Mouse (Mus musculus): Measurements from ENCODE around the gene Epha2. TPM values are rescaled to one million over a fixed set of nuclear protein-coding genes. Genes with fewer than 3 reads are reported as not detected.

The Epha2 gene
- total and polyA plus RNA-seq, 2 experiments from 2014 or later: 0.39 to 1.4 TPM

GRCm38 (mm10) chr4:141325636-141326035, 24.6 kb downstream of the Epha2 start:
- WGBS: 74% methylated on average over 15 of the region's 15 CpGs
- Histone ChIP-seq H3K27ac (ENCODE audit: low read depth, low read length) (no peak overlapping the region), H3K4me2 (ENCODE audit: low read depth) (no peak overlapping the region), H3K27me3 (ENCODE audit: insufficient read depth, low read length) (no peaks in the 10 kb centered on the region), H3K4me1 (ENCODE audit: insufficient read depth) (no peaks in the 10 kb centered on the region), H3K9me3 (ENCODE audit: low read length) (no peaks in the 10 kb centered on the region), H3K4me3 (ENCODE audit: low read depth, low read length) (no peak overlapping the region), H3K9ac (no peak overlapping the region), H3K36me3 (ENCODE audit: insufficient read depth) (no peaks in the 10 kb centered on the region)
- no peak for TF ChIP-seq CTCF (IDR thresholded peaks at IDR 0.05; ENCODE audit: low read depth)
- no peak for DNase-seq
- no peak for ATAC-seq

- H3K27ac ChIP-seq (ENCODE audit: low read depth, low read length): no peak overlapping the region
- no peaks in the 10 kb centered on the region for H3K4me1 ChIP-seq (ENCODE audit: insufficient read depth)
- no peak overlapping the region for H3K4me3 ChIP-seq (ENCODE audit: low read depth, low read length)
- no peak overlapping the region for H3K9ac ChIP-seq
- WGBS: 76% methylated on average over 4 of the region's 4 CpGs
- DNase-seq (no peak), ATAC-seq (no peak)
- H3K27me3 ChIP-seq (ENCODE audit: insufficient read depth, low read length): no peaks in the 10 kb centered on the region
- H3K4me2 ChIP-seq (ENCODE audit: low read depth): no peak overlapping the region
- no peaks in the 10 kb centered on the region for H3K36me3 ChIP-seq (ENCODE audit: insufficient read depth)
- no peaks in the 10 kb centered on the region for H3K9me3 ChIP-seq (ENCODE audit: low read length)
- no peak for TF ChIP-seq CTCF (IDR thresholded peaks at IDR 0.05; ENCODE audit: low read depth)
Measured at GRCm38 (mm10) chr4:141327075-141327474, 26.0 kb downstream of the Epha2 start.

- 87% methylated on average over 9 of the region's 9 CpGs for WGBS
- DNase-seq (no peak), ATAC-seq (no peak)
- no peak overlapping the region for H3K27ac ChIP-seq (ENCODE audit: low read depth, low read length)
- TF ChIP-seq CTCF (IDR thresholded peaks at IDR 0.05; ENCODE audit: low read depth): no peak
- no peaks in the 10 kb centered on the region for H3K36me3 ChIP-seq (ENCODE audit: insufficient read depth)
- H3K4me2 ChIP-seq (ENCODE audit: low read depth): no peak overlapping the region
- H3K4me1 ChIP-seq (ENCODE audit: insufficient read depth): no peaks in the 10 kb centered on the region
- no peaks in the 10 kb centered on the region for H3K9me3 ChIP-seq (ENCODE audit: low read length)
- H3K4me3 ChIP-seq (ENCODE audit: low read depth, low read length): no peak overlapping the region
- no peak overlapping the region for H3K9ac ChIP-seq
- H3K27me3 ChIP-seq (ENCODE audit: insufficient read depth, low read length): no peaks in the 10 kb centered on the region
Measured at GRCm38 (mm10) chr4:141328742-141329141, 27.7 kb downstream of the Epha2 start.

- no peaks in the 10 kb centered on the region for H3K9me3 ChIP-seq (ENCODE audit: low read length)
- H3K9ac ChIP-seq: no peak overlapping the region
- WGBS: 71% methylated on average over 12 of the region's 12 CpGs
- no peak overlapping the region for H3K4me3 ChIP-seq (ENCODE audit: low read depth, low read length)
- H3K4me2 ChIP-seq (ENCODE audit: low read depth): no peak overlapping the region
- DNase-seq (no peak), ATAC-seq (no peak)
- TF ChIP-seq CTCF (IDR thresholded peaks at IDR 0.05; ENCODE audit: low read depth): no peak
- H3K27ac ChIP-seq (ENCODE audit: low read depth, low read length): no peak overlapping the region
- H3K27me3 ChIP-seq (ENCODE audit: insufficient read depth, low read length): no peaks in the 10 kb centered on the region
- no peaks in the 10 kb centered on the region for H3K4me1 ChIP-seq (ENCODE audit: insufficient read depth)
- H3K36me3 ChIP-seq (ENCODE audit: insufficient read depth): no peaks in the 10 kb centered on the region
Measured at GRCm38 (mm10) chr4:141329968-141330367, 28.9 kb downstream of the Epha2 start.

GRCm38 (mm10) chr4:141331446-141331845, 30.4 kb downstream of the Epha2 start:
- no peak overlapping the region for H3K27ac ChIP-seq (ENCODE audit: low read depth, low read length)
- no peaks in the 10 kb centered on the region for H3K36me3 ChIP-seq (ENCODE audit: insufficient read depth)
- no peak overlapping the region for H3K4me2 ChIP-seq (ENCODE audit: low read depth)
- TF ChIP-seq CTCF (IDR thresholded peaks at IDR 0.05; ENCODE audit: low read depth): no peak
- no peak overlapping the region for H3K4me3 ChIP-seq (ENCODE audit: low read depth, low read length)
- no peak overlapping the region for H3K9ac ChIP-seq
- H3K27me3 ChIP-seq (ENCODE audit: insufficient read depth, low read length): no peaks in the 10 kb centered on the region
- no peaks in the 10 kb centered on the region for H3K9me3 ChIP-seq (ENCODE audit: low read length)
- H3K4me1 ChIP-seq (ENCODE audit: insufficient read depth): no peaks in the 10 kb centered on the region
- WGBS: 95% methylated on average over 2 of the region's 2 CpGs
- ATAC-seq: no peak
- DNase-seq: no peak

GRCm38 (mm10) chr4:141332258-141332657, 31.2 kb downstream of the Epha2 start:
- 84% methylated on average over 7 of the region's 7 CpGs for WGBS
- Histone ChIP-seq H3K4me3 (ENCODE audit: low read depth, low read length) (no peak overlapping the region), H3K9ac (no peak overlapping the region), H3K27me3 (ENCODE audit: insufficient read depth, low read length) (no peaks in the 10 kb centered on the region), H3K9me3 (ENCODE audit: low read length) (no peaks in the 10 kb centered on the region), H3K4me2 (ENCODE audit: low read depth) (no peak overlapping the region), H3K36me3 (ENCODE audit: insufficient read depth) (no peaks in the 10 kb centered on the region), H3K4me1 (ENCODE audit: insufficient read depth) (no peaks in the 10 kb centered on the region), H3K27ac (ENCODE audit: low read depth, low read length) (no peak overlapping the region)
- DNase-seq: no peak
- TF ChIP-seq CTCF (IDR thresholded peaks at IDR 0.05; ENCODE audit: low read depth): no peak
- no peak for ATAC-seq

GRCm38 (mm10) chr4:141334695-141335094, 33.7 kb downstream of the Epha2 start:
- WGBS: 42% methylated on average over 5 of the region's 5 CpGs
- H3K9ac ChIP-seq: no peak overlapping the region

More at GRCm38 (mm10) chr4:141334695-141335094, 33.7 kb downstream of the Epha2 start:
- Histone ChIP-seq H3K36me3 (ENCODE audit: insufficient read depth) (no peaks in the 10 kb centered on the region), H3K9me3 (ENCODE audit: low read length) (no peaks in the 10 kb centered on the region), H3K27ac (ENCODE audit: low read depth, low read length) (no peak overlapping the region), H3K4me1 (ENCODE audit: insufficient read depth) (no peaks in the 10 kb centered on the region), H3K4me2 (ENCODE audit: low read depth) (no peak overlapping the region), H3K27me3 (ENCODE audit: insufficient read depth, low read length) (no peaks in the 10 kb centered on the region), H3K4me3 (ENCODE audit: low read depth, low read length) (no peak overlapping the region)
- ATAC-seq: 0 out of 2 replicates have a peak, but pooled peaks have one; percentile 6
- TF ChIP-seq CTCF (IDR thresholded peaks at IDR 0.05; ENCODE audit: low read depth): no peak
- DNase-seq: no peak

Data from forebrain, postnatal 0 days (tissue).